Mouse (Mus musculus) skeletal muscle tissue, postnatal 0 days (tissue): ENCODE measurements around the gene Ptpre. TPM values are rescaled to one million over a fixed set of nuclear protein-coding genes. Genes with fewer than 3 reads are reported as not detected.

Source experiments
- microRNA counts: library from miRNA; unstranded; fragments of <30 nt; microRNA quantifications from one replicate; lab custom pipeline; 2015
- microRNA-seq, 2 experiments: library from miRNA; unstranded; fragments of <30 nt; microRNA quantifications; one replicate each; pipeline ENCODE4; 2016
- polyA plus RNA-seq: library from polyadenylated mRNA; unstranded; fragments of >200 nt; fragmentation: Nextera tagmentation; extraction: Ambion mirVana; gene quantifications from 2 replicates; pipeline ENCODE4 v1.2.1, GENCODE M21; 2015

The Ptpre gene
- 3.4 and 4.2 TPM in 2 replicates for polyA plus RNA-seq

DNA sequence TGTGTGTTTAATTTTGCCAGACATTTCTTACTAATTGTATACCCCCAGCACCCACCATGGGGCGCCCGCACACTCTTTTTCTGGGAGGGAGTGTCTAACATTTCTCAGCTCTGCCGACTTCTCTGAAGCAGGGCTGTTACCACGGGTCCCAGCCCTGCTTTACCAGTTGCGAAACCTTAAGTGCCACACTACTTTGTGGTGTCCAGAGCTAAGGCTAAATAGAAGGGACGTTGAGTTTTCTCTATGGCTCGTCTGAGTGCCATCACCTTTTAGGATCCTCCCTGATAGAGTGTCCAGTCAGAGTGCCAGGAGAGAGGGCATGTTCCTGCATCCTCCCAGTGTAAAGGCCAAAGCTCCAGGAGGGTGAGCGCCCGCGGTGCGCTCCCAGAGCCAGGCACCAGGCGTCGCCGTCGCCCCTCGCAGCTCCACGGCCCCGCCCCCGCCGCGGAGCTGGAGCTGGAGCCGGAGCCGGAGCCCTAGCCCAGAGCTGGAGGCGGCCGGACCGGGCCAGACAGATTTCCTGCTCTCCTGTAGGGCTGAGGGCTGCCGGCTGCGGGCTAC lies at the start of gene Ptpre:
TSS of gene Ptpre (plus strand) at position 141 of the 561 bp plus-strand sequence.

DNA sequence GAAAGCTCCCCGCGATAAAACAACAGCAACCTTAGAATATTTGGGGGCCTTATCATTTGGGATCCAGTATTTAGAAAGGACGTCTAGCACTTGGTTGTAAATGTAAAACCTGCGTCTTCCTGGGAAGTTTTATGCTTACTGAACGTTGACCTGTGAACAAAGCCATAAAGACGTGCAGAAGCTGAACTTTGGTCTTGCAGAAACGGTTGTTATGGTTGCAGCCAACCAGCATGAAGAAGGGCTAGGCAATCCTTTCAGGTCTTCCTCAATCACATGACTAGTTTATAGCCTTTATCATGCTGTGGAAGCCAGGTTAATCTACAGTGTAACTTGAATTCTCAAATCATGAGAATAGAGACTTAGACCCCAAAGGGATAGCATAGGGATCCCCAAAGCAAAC lies 8.8 kb upstream of the Ptpre start, which contains the start of gene Clrn3:
TSS of gene Clrn3 (minus strand) at position 140 of the 400 bp plus-strand sequence.

DNA sequence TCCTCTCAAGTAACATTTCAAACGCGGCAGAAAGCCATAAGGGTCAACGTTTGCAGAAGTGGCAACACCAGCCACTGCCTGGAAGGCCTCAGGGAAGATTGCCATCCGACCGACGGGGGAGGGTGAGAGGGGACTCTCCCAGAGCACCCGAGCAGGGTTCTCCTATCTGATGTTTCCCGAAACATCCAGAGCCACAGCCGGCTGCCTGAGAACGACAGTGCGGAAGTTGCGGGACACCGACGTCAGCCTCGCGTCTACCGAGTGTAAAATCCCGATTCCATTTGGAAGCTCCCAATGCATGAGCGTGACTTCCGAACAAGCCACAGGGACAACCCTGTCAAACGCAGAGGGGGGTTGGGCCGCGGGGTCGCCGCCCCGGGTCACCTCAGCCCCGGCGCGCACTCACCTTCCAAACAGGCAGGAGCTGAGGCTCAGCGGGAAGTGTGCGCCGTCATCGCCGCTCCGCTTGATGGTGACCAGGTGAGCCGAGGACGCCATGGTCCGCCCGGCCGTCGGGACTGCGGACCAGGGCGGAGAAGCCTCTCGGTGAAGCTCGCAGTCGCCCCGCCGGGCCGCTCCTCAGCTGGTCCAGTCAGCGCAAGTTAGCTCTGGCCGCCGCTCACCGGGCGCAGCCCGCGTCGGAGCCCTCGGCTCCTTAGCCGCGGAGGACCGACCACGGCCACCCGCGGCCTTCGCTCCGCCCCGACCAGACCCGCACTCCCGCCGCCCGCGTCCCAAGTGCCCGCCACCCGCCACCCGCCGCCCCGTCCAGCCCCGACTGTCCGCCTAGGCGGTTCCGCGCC lies 178.6 kb downstream of the Ptpre start, which contains the start of gene Mki67:
TSS of gene Mki67 (minus strand) at position 720 of the 803 bp plus-strand sequence.

MicroRNAs within 50 kb of the gene (microRNA counts, 519-probe panel; counts per million panel counts)
- 296 counts per million, percentile 58 among the panel's probes with 10 or more counts for microRNA mmu-miR-1962 (lab: Ali Mortazavi, UCI)

Small RNA genes within 50 kb of the gene (microRNA-seq; reads per million reads assigned to microRNA genes)
- gene Mir1962, result 0 reads per million in 2 experiments

Other genes with a start within 250 kb of the Ptpre start
- not detected in 2 replicates for gene Foxi2, start 127.2 kb upstream of the Ptpre start, polyA plus RNA-seq
- gene Clrn3, start 8.8 kb upstream of the Ptpre start, polyA plus RNA-seq, result not detected in 2 replicates
- 8.0 and 9.0 TPM in 2 replicates for gene Mki67, start 178.9 kb downstream of the Ptpre start, polyA plus RNA-seq